Mouse (Mus musculus) gastrocnemius, postnatal 36 days (tissue): Measurements from ENCODE around the gene Vldlr. TPM values are rescaled to one million over a fixed set of nuclear protein-coding genes. Genes with fewer than 3 reads are reported as not detected.

Experiments used
- DNase-seq, 2 experiments: peaks; one replicate each; pipeline ENCODE4 v3.0.0; 2022
- intact Hi-C: fragments of 180-260 bp; cut with DNase I; formaldehyde crosslinking; loops from one replicate; pipeline ENCODE4 v1.15.1; 2025
- long read RNA-seq, 2 experiments: library from polyadenylated mRNA; stranded (forward); transcript quantifications; one replicate each; pipeline ENCODE4 v2.0.0; 2021
- total RNA-seq, 2 experiments: library from RNA; stranded (reverse); gene quantifications; 2 replicates each; pipeline ENCODE4 v1.2.3; 2021

Gene Vldlr
- 10 to 100 TPM; 55.6 to 58.2 TPM for total RNA-seq
- long read RNA-seq, experiment 1, full-length matches to known transcripts, result 4 of 14 reads
- long read RNA-seq, experiment 1, partial matches to known transcripts, result 2 of 14 reads
- long read RNA-seq, experiment 1, other reads (novel, unspliced or antisense), result 8 of 14 reads
- long read RNA-seq, experiment 2, full-length matches to known transcripts, result 3 of 15 reads
- long read RNA-seq, experiment 2, partial matches to known transcripts, result 2 of 15 reads
- long read RNA-seq, experiment 2, other reads (novel, unspliced or antisense), result 10 of 15 reads

- DNase-seq, result no peak
- intact Hi-C loops, result loop anchor here (5.0 to 10.0 kb wide), 3 partner anchors 39 to 198 kb away; no protein-coding TSS in a partner anchor
These were observed at the start of gene Vldlr for GRCm38 (mm10) chr19:27216318-27216717. TSS of gene Vldlr (plus strand) at chr19:27216484.

GRCm38 (mm10) chr19:27167601-27168319 lies 48.5 kb upstream of the Vldlr start:
- intact Hi-C loops, result no loop called here
- peak in 1 of 2 experiments; percentile 10 for DNase-seq

- DNase-seq, result peak in 1 of 2 experiments; percentile 51
- intact Hi-C loops, result no loop called here
These were observed 42.4 kb upstream of the Vldlr start for GRCm38 (mm10) chr19:27173836-27174235.

GRCm38 (mm10) chr19:27175617-27176016 lies 40.7 kb upstream of the Vldlr start:
- peak in 1 of 2 experiments; percentile 21 for DNase-seq
- intact Hi-C loops, result loop anchor here (5.0 kb wide), 1 partner anchor 42 kb away; the partner anchor contains the start of gene Vldlr

- no peak for DNase-seq
- intact Hi-C loops, result loop anchor here (5.0 kb wide), 1 partner anchor 41 kb away; the partner anchor contains the start of gene Vldlr
These were observed 39.7 kb upstream of the Vldlr start for GRCm38 (mm10) chr19:27176558-27176957.

- intact Hi-C loops, result loop anchor here (5.0 kb wide), 1 partner anchor 39 kb away; the partner anchor contains the start of gene Vldlr
- DNase-seq, result no peak
These were observed 38.0 kb upstream of the Vldlr start for GRCm38 (mm10) chr19:27178195-27178807.

GRCm38 (mm10) chr19:27180351-27181122 lies 35.7 kb upstream of the Vldlr start:
- no peak for DNase-seq
- intact Hi-C loops, result no loop called here

- intact Hi-C loops, result no loop called here
- no peak for DNase-seq
These were observed 32.8 kb upstream of the Vldlr start for GRCm38 (mm10) chr19:27183511-27183910.

- intact Hi-C loops, result no loop called here
These were observed 12.5 kb upstream of the Vldlr start for GRCm38 (mm10) chr19:27203711-27204238.

GRCm38 (mm10) chr19:27210991-27211390 lies 5.3 kb upstream of the Vldlr start:
- DNase-seq, result no peak
- intact Hi-C loops, result loop anchor here (10.0 kb wide), 1 partner anchor 204 kb away; no protein-coding TSS in a partner anchor

More at GRCm38 (mm10) chr19:27203711-27204238, 12.5 kb upstream of the Vldlr start:
- DNase-seq, result no peak

GRCm38 (mm10) chr19:27215596-27215995 lies 688 bp upstream of the Vldlr start:
- no peak for DNase-seq
- intact Hi-C loops, result loop anchor here (5.0 to 10.0 kb wide), 3 partner anchors 38 to 199 kb away; no protein-coding TSS in a partner anchor

GRCm38 (mm10) chr19:27216767-27217403 lies 601 bp downstream of the Vldlr start:
- DNase-seq, result peak; percentile 47 to 54
- intact Hi-C loops, result loop anchor here (5.0 to 10.0 kb wide), 3 partner anchors 40 to 198 kb away; no protein-coding TSS in a partner anchor

GRCm38 (mm10) chr19:27217404-27217940 lies 1.2 kb downstream of the Vldlr start:
- peak; percentile 21 to 52 for DNase-seq
- intact Hi-C loops, result loop anchor here (5.0 to 10.0 kb wide), 3 partner anchors 40 to 197 kb away; no protein-coding TSS in a partner anchor

- intact Hi-C loops, result loop anchor here (5.0 to 10.0 kb wide), 3 partner anchors 41 to 197 kb away; no protein-coding TSS in a partner anchor
These were observed 1.7 kb downstream of the Vldlr start for GRCm38 (mm10) chr19:27217941-27218411.

GRCm38 (mm10) chr19:27218561-27219262 lies 2.4 kb downstream of the Vldlr start:
- intact Hi-C loops, result loop anchor here (5.0 to 10.0 kb wide), 3 partner anchors 41 to 196 kb away; no protein-coding TSS in a partner anchor

More at GRCm38 (mm10) chr19:27217941-27218411, 1.7 kb downstream of the Vldlr start:
- peak in 1 of 2 experiments; percentile 8 for DNase-seq

GRCm38 (mm10) chr19:27219586-27219985 lies 3.3 kb downstream of the Vldlr start:
- intact Hi-C loops, result loop anchor here (5.0 to 10.0 kb wide), 3 partner anchors 42 to 195 kb away; no protein-coding TSS in a partner anchor

More at GRCm38 (mm10) chr19:27218561-27219262, 2.4 kb downstream of the Vldlr start:
- peak; percentile 45 to 54 for DNase-seq

GRCm38 (mm10) chr19:27223046-27223445 lies 6.8 kb downstream of the Vldlr start:
- intact Hi-C loops, result no loop called here
- peak in 1 of 2 experiments; percentile 11 for DNase-seq

More at GRCm38 (mm10) chr19:27219586-27219985, 3.3 kb downstream of the Vldlr start:
- DNase-seq, result no peak
